Mouse (Mus musculus): ENCODE measurements around the gene Cacng6.
A peak's percentile ranks its signal among the peaks of the same experiment; 100 is the strongest.

The Cacng6 gene

GRCm38 (mm10) chr7:3420466-3420865 lies 3.5 kb upstream of the Cacng6 start:
- DNase-seq (ENCODE audit: low read depth): no peak

DNA sequence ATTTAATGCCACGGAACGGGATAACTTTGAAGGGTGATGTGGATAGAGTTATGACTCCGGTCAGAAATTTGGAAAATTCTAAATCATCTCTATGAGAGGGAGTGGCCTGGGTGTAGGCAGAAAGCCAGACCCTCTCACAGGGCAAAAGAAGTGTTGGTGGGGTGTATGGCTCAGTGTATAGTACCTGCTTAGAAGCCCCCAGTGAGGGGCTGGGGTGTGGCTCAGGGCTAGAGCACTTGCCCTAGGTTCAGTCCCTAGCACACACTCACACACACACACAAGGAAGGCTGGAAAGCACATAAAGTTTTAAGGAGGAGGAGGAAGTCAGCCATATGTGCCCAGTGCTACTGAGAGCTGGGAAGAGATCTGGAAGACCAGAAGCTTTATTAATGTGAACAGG lies 2.7 kb upstream of the Cacng6 start:
- DNase-seq (ENCODE audit: low read depth): no peak

DNA sequence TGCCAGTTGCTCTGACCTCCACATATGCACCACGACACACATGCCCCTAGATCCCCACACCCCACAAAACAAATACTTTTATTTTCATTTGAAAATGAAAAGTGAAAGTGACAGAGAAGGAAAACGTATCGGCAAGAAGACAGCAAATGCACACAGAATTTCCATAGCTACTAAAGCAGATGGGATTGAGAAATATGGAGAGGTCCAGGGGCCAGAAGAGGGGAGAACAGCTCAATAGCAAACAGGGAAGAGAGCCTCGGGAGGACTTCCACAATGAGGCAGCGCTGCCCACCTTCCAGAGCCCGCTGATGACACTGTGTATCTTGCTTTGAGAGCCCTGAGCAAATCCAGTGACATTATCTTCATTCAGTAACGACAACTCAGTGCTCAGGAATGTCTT lies 1.9 kb upstream of the Cacng6 start:
- no peak for DNase-seq (ENCODE audit: low read depth)

- no peak for DNase-seq (ENCODE audit: low read depth)
Measured at GRCm38 (mm10) chr7:3423430-3423829, 565 bp upstream of the Cacng6 start.

GRCm38 (mm10) chr7:3425141-3425540 lies 1.1 kb downstream of the Cacng6 start:
- no peak for DNase-seq (ENCODE audit: low read depth)

GRCm38 (mm10) chr7:3430161-3430560 lies 6.2 kb downstream of the Cacng6 start:
- no peak for DNase-seq (ENCODE audit: low read depth)

DNA sequence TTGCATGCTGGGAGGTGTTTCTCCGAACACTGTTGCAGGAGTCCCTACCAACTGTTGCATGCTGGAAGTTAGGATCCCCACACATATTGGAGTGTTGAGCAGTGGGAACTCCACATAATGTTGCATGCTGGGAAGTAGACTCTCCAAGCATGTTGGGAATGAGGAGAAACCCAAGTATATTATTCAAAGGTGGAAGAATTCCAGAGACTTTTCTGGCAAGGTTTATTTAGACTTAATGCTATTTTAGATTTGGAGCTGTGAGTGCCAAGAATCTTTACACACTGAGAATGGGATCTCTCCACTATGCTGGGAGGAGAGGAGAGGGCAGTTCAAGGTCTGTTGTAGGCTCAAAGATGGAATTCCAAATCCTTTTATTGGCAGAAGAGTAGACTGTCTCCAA lies 8.1 kb downstream of the Cacng6 start:
- DNase-seq (ENCODE audit: low read depth): no peak

GRCm38 (mm10) chr7:3437941-3438340 lies 13.9 kb downstream of the Cacng6 start:
- no peak for DNase-seq (ENCODE audit: low read depth)

GRCm38 (mm10) chr7:3439984-3440383 lies 16.0 kb downstream of the Cacng6 start:
- DNase-seq (ENCODE audit: low read depth): no peak

GRCm38 (mm10) chr7:3440526-3440925 lies 16.5 kb downstream of the Cacng6 start:
- DNase-seq (ENCODE audit: low read depth): no peak

DNA sequence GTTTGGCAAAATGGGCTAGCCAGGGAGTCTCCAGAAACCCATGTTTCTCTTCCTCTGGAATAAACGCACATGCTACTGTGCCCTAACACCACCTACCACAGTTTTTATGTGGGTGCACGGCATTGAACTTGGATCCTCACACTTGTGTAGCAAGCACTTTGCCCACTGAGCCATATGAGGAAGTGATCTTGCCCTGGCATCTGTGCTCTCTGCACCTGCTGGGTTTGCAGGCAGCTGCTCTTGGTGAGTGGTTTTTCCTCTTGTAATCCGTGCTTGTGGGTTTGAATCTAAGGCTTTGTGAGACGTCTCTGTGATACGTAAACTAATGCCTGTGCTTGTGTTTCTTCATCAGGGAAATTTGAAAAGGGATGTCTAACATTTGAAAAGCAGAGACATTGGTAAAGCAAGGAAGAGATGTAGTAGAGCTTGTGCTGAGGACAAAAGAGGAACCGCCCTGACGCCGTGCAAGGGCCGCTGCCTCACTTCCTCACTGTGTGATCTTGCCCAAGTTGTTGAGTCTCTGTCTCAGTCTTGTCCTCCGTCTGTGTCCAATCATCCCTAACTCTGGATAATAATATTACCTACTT lies 18.6 kb downstream of the Cacng6 start:
- DNase-seq (ENCODE audit: low read depth): no peak

DNA sequence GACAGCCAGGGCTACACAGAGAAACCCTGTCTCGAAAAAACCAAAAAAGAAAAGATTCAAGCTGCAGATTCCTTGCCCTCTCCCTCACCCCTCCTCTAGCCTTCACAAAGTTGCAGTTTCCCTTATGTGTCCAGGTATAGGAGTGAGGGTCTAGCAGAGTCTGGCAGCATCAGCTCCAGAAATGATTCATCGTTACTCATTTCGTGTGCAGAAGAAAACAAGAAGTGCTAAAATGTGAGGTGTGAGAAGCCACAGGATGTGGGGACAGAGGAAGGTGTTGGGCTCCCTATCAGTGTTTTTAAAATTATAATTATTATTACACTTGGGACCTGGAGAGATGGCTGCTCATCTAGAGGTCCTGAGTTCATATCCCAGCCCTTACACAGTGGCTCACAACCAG lies 20.7 kb downstream of the Cacng6 start:
- peak; percentile 22 for DNase-seq (ENCODE audit: low read depth)

GRCm38 (mm10) chr7:3446584-3446983 lies 22.6 kb downstream of the Cacng6 start:
- DNase-seq (ENCODE audit: low read depth): no peak

DNA sequence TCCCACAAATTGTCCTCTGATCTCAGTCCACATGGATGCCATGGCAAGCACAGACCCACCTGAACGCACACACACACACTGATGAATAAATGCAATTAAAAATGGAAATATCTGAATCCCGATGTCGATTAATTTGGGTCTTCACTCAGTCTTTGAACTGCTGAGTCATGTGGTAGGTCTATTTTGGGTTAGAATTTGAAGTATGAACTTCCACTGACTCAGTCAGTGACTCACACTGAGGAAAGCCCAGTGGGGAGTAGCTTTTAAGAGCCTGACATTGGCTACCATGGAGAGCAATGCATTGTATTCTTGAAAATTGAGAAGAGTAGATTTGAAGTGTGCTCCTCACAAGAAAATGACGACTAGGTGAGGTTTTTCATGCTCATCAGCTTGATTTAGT lies 23.0 kb downstream of the Cacng6 start:
- DNase-seq (ENCODE audit: low read depth): no peak

- DNase-seq (ENCODE audit: low read depth): peak; percentile 68
Measured at GRCm38 (mm10) chr7:3448737-3449454, 24.9 kb downstream of the Cacng6 start.

- peak; percentile 9 for DNase-seq (ENCODE audit: low read depth)
Measured at GRCm38 (mm10) chr7:3450671-3451070, 26.7 kb downstream of the Cacng6 start.

DNA sequence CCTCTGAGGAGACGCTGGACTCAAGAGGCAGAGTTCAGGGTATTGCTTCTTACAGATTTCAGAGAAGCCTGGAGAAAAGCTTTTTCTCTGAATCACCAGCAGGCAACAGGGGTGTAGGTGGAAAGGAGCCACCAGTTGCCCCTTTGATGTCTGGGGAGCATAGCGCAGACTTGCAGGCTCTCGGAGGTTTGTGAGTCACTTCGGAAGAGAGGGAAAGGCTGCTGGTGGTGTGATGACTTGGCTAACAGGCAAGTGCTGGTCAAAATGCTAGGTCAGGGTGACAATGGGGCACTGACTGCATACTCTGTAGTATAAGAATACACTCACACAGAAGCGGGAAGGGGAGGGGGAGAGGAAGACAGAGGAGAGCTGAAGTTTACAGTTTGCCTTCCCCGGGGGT lies 27.2 kb downstream of the Cacng6 start:
- peak; percentile 42 for DNase-seq (ENCODE audit: low read depth)

GRCm38 (mm10) chr7:3452821-3453485 lies 29.0 kb downstream of the Cacng6 start:
- peak; percentile 39 for DNase-seq (ENCODE audit: low read depth)

DNA sequence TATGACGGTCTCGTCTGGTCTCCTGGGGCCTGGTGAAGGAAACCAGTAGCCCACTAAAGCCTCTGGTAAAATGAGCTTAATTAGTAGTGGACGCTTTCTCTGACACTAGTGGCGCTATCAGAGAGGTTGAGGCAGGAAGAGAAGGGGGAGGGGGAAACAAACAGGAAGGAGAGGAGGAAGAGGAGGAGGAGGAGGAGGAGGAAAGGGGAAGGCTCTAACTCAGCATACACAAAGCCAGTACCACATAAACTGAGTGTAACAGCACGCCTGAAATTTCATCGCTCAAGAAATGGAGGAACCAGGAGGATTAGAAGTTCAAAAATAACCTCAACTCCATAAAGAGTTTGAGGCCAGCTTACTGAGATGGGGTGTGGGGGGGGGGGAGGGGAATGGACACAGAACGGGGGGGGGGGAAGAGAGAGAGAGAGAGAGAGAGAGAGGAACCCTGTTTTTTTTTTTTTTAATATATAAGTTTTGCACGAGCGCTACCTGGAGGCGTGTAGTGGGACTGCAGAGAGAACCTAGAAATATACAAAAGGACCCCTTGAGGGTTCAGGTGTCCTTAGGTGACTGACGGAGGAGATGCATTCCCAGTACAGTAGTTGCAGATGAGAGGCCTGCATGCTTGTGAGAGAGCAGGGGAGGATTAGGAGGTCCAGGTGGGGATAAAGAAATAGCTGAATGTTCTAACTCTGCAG lies 29.6 kb downstream of the Cacng6 start:
- peak; percentile 37 for DNase-seq (ENCODE audit: low read depth)

DNA sequence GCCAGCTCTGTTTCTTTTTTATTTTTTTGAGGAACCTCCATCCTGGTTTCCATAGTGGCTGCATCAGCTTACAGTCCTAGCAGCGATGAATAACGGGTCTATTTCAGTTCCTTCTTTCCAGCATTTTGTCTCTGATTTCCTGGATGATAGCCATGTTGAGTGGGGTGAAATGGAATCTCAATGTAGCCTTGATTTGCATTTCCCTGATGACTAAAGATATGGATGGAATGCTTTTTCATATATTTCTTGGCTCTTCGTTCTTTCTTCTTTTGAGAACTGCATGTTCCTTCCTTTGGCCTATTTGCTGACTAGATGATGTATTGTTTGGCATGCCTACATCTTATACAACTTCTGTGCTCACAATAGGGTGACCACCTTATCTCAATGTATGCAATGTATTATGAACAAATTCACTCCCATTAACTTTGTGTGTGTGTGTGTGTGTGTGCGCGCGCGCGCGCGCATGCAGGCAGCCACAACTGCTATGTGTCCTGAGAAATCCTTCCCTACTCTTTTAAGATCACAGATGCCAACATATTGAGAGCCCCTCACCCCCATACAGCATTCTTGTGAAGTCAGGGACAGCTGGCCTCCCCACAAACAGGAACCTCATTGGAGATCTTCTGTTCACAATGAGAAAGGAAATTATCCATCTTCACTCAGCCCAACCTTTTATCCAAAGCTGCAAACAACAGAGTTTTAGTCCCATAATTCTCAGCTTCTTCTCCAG lies 33.3 kb downstream of the Cacng6 start:
- no peak for DNase-seq (ENCODE audit: low read depth)

DNA sequence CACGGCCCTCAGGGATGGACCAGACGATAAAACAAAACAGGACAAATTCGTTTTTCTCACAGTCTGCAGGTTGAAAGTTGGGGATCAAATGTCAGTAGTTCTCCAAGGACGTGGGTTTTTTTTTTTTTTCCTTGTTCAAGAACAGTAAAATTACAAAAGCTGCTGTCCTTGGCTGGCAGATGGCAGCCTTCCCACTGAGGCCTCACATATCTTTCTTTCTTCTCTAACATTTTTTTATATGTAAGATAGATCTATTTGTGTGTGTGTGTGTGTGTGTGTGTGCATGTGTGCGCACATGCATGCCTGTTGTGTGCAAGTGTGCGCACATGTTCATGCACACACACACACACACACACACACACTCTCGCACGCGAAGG lies 33.8 kb downstream of the Cacng6 start:
- no peak for DNase-seq (ENCODE audit: low read depth)

- no peak for DNase-seq (ENCODE audit: low read depth)
Measured at GRCm38 (mm10) chr7:3460261-3460660, 36.3 kb downstream of the Cacng6 start.

Measured in induced T-regulatory cell, adult 2 months (primary cell).